Mouse (Mus musculus) monocyte, adult 2 months (primary cell): Measurements from ENCODE around the gene Sh3d19.
"Not testable (repeated sequence)": the region's sequence is repeated elsewhere in the genome, so short reads cannot be mapped to it uniquely, and the experiment has no call there.

Experiments
- DNase-seq, 2 experiments: peaks; one replicate each; pipeline ENCODE4 v3.0.0; 2022; ENCODE audit warnings: low spot score in 2 of 2, low read depth in 1 of 2

Sh3d19 gene

GRCm38 (mm10) chr3:85974451-85974850 is 3.5 kb downstream of the Sh3d19 start:
- DNase-seq: no peak

GRCm38 (mm10) chr3:85980036-85980435 is 9.1 kb downstream of the Sh3d19 start:
- DNase-seq: no peak

GRCm38 (mm10) chr3:85981761-85982160 is 10.9 kb downstream of the Sh3d19 start:
- DNase-seq: not testable (repeated sequence)

GRCm38 (mm10) chr3:85984537-85984936 is 13.6 kb downstream of the Sh3d19 start:
- DNase-seq: no peak

- DNase-seq: no peak
Observed at GRCm38 (mm10) chr3:85987225-85987624, 16.3 kb downstream of the Sh3d19 start.

GRCm38 (mm10) chr3:85991140-85991801 is 20.4 kb downstream of the Sh3d19 start:
- DNase-seq: no peak

GRCm38 (mm10) chr3:85991802-85992156 is 20.9 kb downstream of the Sh3d19 start:
- DNase-seq: no peak

GRCm38 (mm10) chr3:85993744-85994143 is 22.8 kb downstream of the Sh3d19 start:
- no peak for DNase-seq

- DNase-seq: no peak
Observed at GRCm38 (mm10) chr3:85994645-85995044, 23.7 kb downstream of the Sh3d19 start.

GRCm38 (mm10) chr3:86001271-86001670 is 30.4 kb downstream of the Sh3d19 start:
- DNase-seq: no peak

GRCm38 (mm10) chr3:86002423-86002822 is 31.5 kb downstream of the Sh3d19 start, which contains the start of gene Prss48:
Prss48 (minus strand) TSS chr3:86002491.
- no peak for DNase-seq

- DNase-seq: no peak
Observed at GRCm38 (mm10) chr3:86002940-86003339, 32.0 kb downstream of the Sh3d19 start.

GRCm38 (mm10) chr3:86004751-86005150 is 33.8 kb downstream of the Sh3d19 start:
- no peak for DNase-seq

GRCm38 (mm10) chr3:86010618-86011017 is 39.7 kb downstream of the Sh3d19 start:
- no peak for DNase-seq

GRCm38 (mm10) chr3:86011373-86011772 is 40.5 kb downstream of the Sh3d19 start:
- no peak for DNase-seq

GRCm38 (mm10) chr3:86011833-86012232 is 40.9 kb downstream of the Sh3d19 start:
- no peak for DNase-seq

- no peak for DNase-seq
Observed at GRCm38 (mm10) chr3:86013837-86014236, 42.9 kb downstream of the Sh3d19 start.

- DNase-seq: no peak
Observed at GRCm38 (mm10) chr3:86016965-86017364, 46.1 kb downstream of the Sh3d19 start.

GRCm38 (mm10) chr3:86017484-86017883 is 46.6 kb downstream of the Sh3d19 start:
- no peak for DNase-seq

- DNase-seq: no peak
Observed at GRCm38 (mm10) chr3:86020921-86021650, 50.2 kb downstream of the Sh3d19 start.

- no peak for DNase-seq
Observed at GRCm38 (mm10) chr3:86021651-86022050, 50.7 kb downstream of the Sh3d19 start.

GRCm38 (mm10) chr3:86024065-86024795 is 53.3 kb downstream of the Sh3d19 start:
- DNase-seq: no peak
